Comparison of ENCODE assay signal across 8 mouse cellular contexts in genomic region chr11:117326140-117326725, GRCm38 (mm10).
A peak's percentile ranks its signal among the peaks of the same experiment; 100 is the strongest.
DNase-seq lines count a peak whose midpoint lies in the region; ATAC-seq and TF ChIP-seq lines count a peak whose summit lies in the region.

No protein-coding gene starts in this region.

- H3K9ac ChIP-seq in heart, embryonic 13.5 days = peak overlapping the region; percentile 28; the same call in 1 of the 2 replicates
- peak overlapping the region; percentile 6; the same call in 1 of the 2 replicates for H3K9ac ChIP-seq in ES-Bruce4 (ENCODE audit: low read depth, poor library complexity, severe bottlenecking)
- no peak overlapping the region for H3K9ac ChIP-seq in embryonic facial prominence, embryonic 13.5 days
- no peak overlapping the region; the same call in 1 of the 2 replicates for H3K9ac ChIP-seq in liver, embryonic 16.5 days (ENCODE audit: low read depth, low read length)
- no peak overlapping the region for H3K9ac ChIP-seq in kidney, embryonic 14.5 days (ENCODE audit: low read depth, low read length)

- intact Hi-C loops in heart, postnatal 10 days (cut with DNase I) = no loop called here

- no peaks in the 10 kb centered on the region for H3K27me3 ChIP-seq in heart, embryonic 13.5 days (replicated peaks)
- H3K27me3 ChIP-seq in ES-Bruce4 (ENCODE audit: control insufficient read depth, insufficient read depth, low read length, poor library complexity, severe bottlenecking) = no peaks in the 10 kb centered on the region
- no peaks in the 10 kb centered on the region for H3K27me3 ChIP-seq in embryonic facial prominence, embryonic 13.5 days
- no peaks in the 10 kb centered on the region for H3K27me3 ChIP-seq in liver, embryonic 16.5 days (ENCODE audit: control insufficient read depth, insufficient read depth, low read depth, low read length)
- H3K27me3 ChIP-seq in kidney, embryonic 14.5 days (ENCODE audit: control insufficient read depth, insufficient read depth, low read length) = no peaks in the 10 kb centered on the region

- WGBS in heart, embryonic 13.5 days = 68% methylated on average over 4 of the region's 4 CpGs
- WGBS in embryonic facial prominence, embryonic 13.5 days = 42% methylated on average over 4 of the region's 4 CpGs
- WGBS in liver, embryonic 16.5 days (ENCODE audit: insufficient replicate concordance) = 37% methylated on average over 4 of the region's 4 CpGs
- WGBS in kidney, embryonic 14.5 days = 48% methylated on average over 4 of the region's 4 CpGs

- no peak overlapping the region for H3K4me2 ChIP-seq in heart, embryonic 13.5 days
- no peak overlapping the region for H3K4me2 ChIP-seq in embryonic facial prominence, embryonic 13.5 days
- H3K4me2 ChIP-seq in liver, embryonic 16.5 days (ENCODE audit: low read depth, low read length) = 0 out of 2 replicates have a peak overlapping the region, but pooled peaks have one; percentile 4
- no peak overlapping the region for H3K4me2 ChIP-seq in kidney, embryonic 14.5 days (replicated peaks; ENCODE audit: low read depth, low read length)

- H3K4me3 ChIP-seq in heart, embryonic 13.5 days = no peak overlapping the region
- H3K4me3 ChIP-seq in ES-Bruce4 (ENCODE audit: low read depth, low read length) = peak overlapping the region; percentile 4; the same call in 1 of the 2 replicates
- H3K4me3 ChIP-seq in embryonic facial prominence, embryonic 13.5 days = no peak overlapping the region
- H3K4me3 ChIP-seq in liver, embryonic 16.5 days (ENCODE audit: low read depth, low read length) = peak overlapping the region; percentile 13
- H3K4me3 ChIP-seq in kidney, embryonic 14.5 days (ENCODE audit: low read length) = no peak overlapping the region

- TF ChIP-seq CTCF in ES-Bruce4 (IDR thresholded peaks at IDR 0.05; ENCODE audit: low read depth, low read length) = peak; percentile 38

- ATAC-seq in heart, embryonic 13.5 days (ENCODE audit: extremely low read depth, insufficient number of reproducible peaks, low FRiP score, low TSS enrichment) = no peak
- ATAC-seq in embryonic facial prominence, embryonic 13.5 days (ENCODE audit: insufficient number of reproducible peaks, insufficient read depth, low FRiP score, low TSS enrichment, low read depth) = no peak
- no peak; the same call in 1 of the 2 replicates for ATAC-seq in liver, embryonic 16.5 days (ENCODE audit: low read depth)
- no peak for ATAC-seq in kidney, embryonic 14.5 days (ENCODE audit: low FRiP score, low TSS enrichment)

- no peaks in the 10 kb centered on the region for H3K9me3 ChIP-seq in heart, embryonic 13.5 days
- H3K9me3 ChIP-seq in ES-Bruce4 (replicated peaks; ENCODE audit: control insufficient read depth, insufficient read depth, low read length, poor library complexity, severe bottlenecking) = no peaks in the 10 kb centered on the region
- no peaks in the 10 kb centered on the region for H3K9me3 ChIP-seq in embryonic facial prominence, embryonic 13.5 days
- H3K9me3 ChIP-seq in liver, embryonic 16.5 days (replicated peaks; ENCODE audit: control insufficient read depth, low read length) = no peaks in the 10 kb centered on the region
- H3K9me3 ChIP-seq in kidney, embryonic 14.5 days (ENCODE audit: control insufficient read depth, low read length) = no peaks in the 10 kb centered on the region

- H3K4me1 ChIP-seq in heart, embryonic 13.5 days = peaks cover 78% of the 10 kb centered on the region
- H3K4me1 ChIP-seq in ES-Bruce4 (ENCODE audit: control insufficient read depth, insufficient read depth, low read length) = peaks cover 46% of the 10 kb centered on the region
- peaks cover 87% of the 10 kb centered on the region for H3K4me1 ChIP-seq in embryonic facial prominence, embryonic 13.5 days
- H3K4me1 ChIP-seq in liver, embryonic 16.5 days (ENCODE audit: control insufficient read depth, low read depth, low read length) = peaks cover 45% of the 10 kb centered on the region
- peaks cover 56% of the 10 kb centered on the region for H3K4me1 ChIP-seq in kidney, embryonic 14.5 days (ENCODE audit: control insufficient read depth, insufficient read depth, low read length)

- TF ChIP-seq EP300 in ES-Bruce4 (IDR thresholded peaks at IDR 0.05; ENCODE audit: insufficient read depth, low read depth, low read length) = peak; percentile 45; the same call in 1 of the 2 replicates

- H3K27ac ChIP-seq in heart, embryonic 13.5 days (replicated peaks) = peak overlapping the region; percentile 5; the same call in 1 of the 2 replicates
- peak overlapping the region; percentile 67 for H3K27ac ChIP-seq in ES-Bruce4 (ENCODE audit: insufficient read depth, low read length)
- H3K27ac ChIP-seq in embryonic facial prominence, embryonic 13.5 days = peak overlapping the region; percentile 51
- H3K27ac ChIP-seq in liver, embryonic 16.5 days (ENCODE audit: low read length) = peak overlapping the region; percentile 30; the same call in 1 of the 2 replicates
- H3K27ac ChIP-seq in kidney, embryonic 14.5 days (ENCODE audit: low read depth, low read length) = no peak overlapping the region

- DNase-seq in heart, postnatal 10 days = no peak
- no peak for DNase-seq in cerebellum, adult 9-11 months
- DNase-seq in urinary bladder, postnatal 14 days (ENCODE audit: low spot score) = no peak

- H3K36me3 ChIP-seq in heart, embryonic 13.5 days = no peaks in the 10 kb centered on the region
- no peaks in the 10 kb centered on the region for H3K36me3 ChIP-seq in ES-Bruce4 (ENCODE audit: control insufficient read depth, insufficient read depth, low read length, poor library complexity, severe bottlenecking)
- 0 out of 2 replicates have a peak, but pooled peaks cover 3% of the 10 kb centered on the region for H3K36me3 ChIP-seq in embryonic facial prominence, embryonic 13.5 days
- H3K36me3 ChIP-seq in liver, embryonic 16.5 days (ENCODE audit: control insufficient read depth, insufficient read depth) = no peaks in the 10 kb centered on the region
- no peaks in the 10 kb centered on the region for H3K36me3 ChIP-seq in kidney, embryonic 14.5 days (ENCODE audit: control insufficient read depth, insufficient read depth, low read length)

- TF ChIP-seq POLR2A in ES-Bruce4 (IDR thresholded peaks at IDR 0.05; ENCODE audit: insufficient read depth, low read length) = no peak

Comparison
In these comparisons a context has a peak if more than half of its experiments do, and no peak if none do; other contexts are left out.
1. H3K4me3 ChIP-seq: peak in ES-Bruce4 (single experiment) and liver, embryonic 16.5 days (single experiment); none in heart, embryonic 13.5 days (single experiment), embryonic facial prominence, embryonic 13.5 days (single experiment) and kidney, embryonic 14.5 days (single experiment).
2. H3K9ac ChIP-seq: peak in heart, embryonic 13.5 days (single experiment) and ES-Bruce4 (single experiment); none in embryonic facial prominence, embryonic 13.5 days (single experiment), liver, embryonic 16.5 days (single experiment) and kidney, embryonic 14.5 days (single experiment).